Mouse (Mus musculus): ENCODE measurements at regions not wholly inside any gene's neighbourhood (a gene's known extent, or its start where the extent isn't known, plus 50 kb on each side); places are given as distances from the start of the nearest gene placed in this dataset.

DNA sequence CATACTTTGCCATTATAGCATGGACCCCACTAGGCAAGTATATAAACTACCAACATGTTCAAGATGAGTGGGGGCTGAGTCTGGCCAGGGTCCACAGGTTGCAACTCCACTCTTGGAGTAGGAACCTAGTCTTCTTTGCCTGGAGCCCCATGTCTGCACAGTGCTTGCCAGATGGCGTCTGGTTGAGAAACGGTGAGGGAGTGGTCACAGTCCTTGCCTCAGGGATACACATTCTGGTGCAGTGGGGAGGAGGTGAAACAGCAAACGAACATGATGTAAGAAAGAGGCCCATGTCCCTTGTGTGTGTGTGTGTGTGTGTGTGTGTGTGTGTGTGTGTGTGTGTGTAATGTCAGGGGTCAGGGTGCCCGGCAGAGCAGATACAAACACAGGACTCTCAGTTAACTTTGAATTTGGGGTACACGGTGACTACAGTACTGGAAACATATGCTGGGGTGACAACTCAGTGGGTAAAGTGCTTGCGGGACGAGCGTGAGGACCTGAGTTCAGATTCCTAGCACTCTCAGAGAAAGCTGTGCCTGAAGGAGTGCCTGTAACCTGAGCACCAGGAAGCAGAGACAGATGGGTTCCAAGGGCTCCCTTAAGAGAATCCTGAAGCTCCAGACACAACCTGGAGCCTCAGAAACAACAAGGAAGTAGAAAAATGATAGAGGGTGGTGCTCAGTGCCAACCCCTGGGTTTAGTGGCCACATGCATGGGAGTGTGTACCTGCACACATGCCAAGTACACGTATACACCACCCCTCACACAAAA lies 373.8 kb downstream of the Wdr11 start:
- 76% methylated on average over 9 of the region's 9 CpGs for WGBS

DNA sequence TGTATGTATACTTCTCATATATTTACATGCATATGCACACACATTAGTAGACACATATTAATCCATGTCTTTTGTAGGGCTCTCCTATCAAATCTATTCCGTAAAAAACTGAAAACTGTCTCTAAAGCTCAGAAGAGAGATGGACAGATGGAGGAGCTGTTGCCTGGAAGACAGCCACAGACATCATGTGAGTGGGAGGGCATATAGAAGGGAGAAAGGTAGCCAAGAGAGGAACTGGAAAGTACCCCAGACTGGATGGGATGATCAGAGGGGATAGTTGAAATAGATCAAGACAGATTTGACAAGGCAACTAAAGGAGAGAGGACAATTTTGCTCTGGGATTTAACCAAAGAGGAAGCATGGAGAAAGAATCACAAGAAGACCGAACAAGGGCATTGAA lies 375.1 kb downstream of the Wdr11 start:
- Histone ChIP-seq H3K9ac (replicated peaks; ENCODE audit: low read length) (no peak overlapping the region), H3K27me3 (ENCODE audit: insufficient read depth, low read length) (no peaks in the 10 kb centered on the region), H3K27ac (ENCODE audit: low read length) (no peak overlapping the region), H3K9me3 (ENCODE audit: low read length) (no peaks in the 10 kb centered on the region), H3K4me2 (replicated peaks; ENCODE audit: low read depth, low read length) (no peak overlapping the region), H3K4me1 (ENCODE audit: insufficient read depth, low read length) (peaks cover under 1% of the 10 kb centered on the region; the same call in 1 of the 2 replicates), H3K4me3 (ENCODE audit: low read length) (no peak overlapping the region), H3K36me3 (ENCODE audit: insufficient read depth, low read length) (no peaks in the 10 kb centered on the region)
- no peak for ATAC-seq (ENCODE audit: low FRiP score, low TSS enrichment)
- 90% methylated on average over 2 of the region's 2 CpGs for WGBS

More for the DNA sequence above, 373.8 kb downstream of the Wdr11 start:
- Histone ChIP-seq H3K4me3 (ENCODE audit: low read length) (no peak overlapping the region), H3K36me3 (ENCODE audit: insufficient read depth, low read length) (no peaks in the 10 kb centered on the region), H3K9me3 (ENCODE audit: low read length) (no peaks in the 10 kb centered on the region), H3K4me1 (ENCODE audit: insufficient read depth, low read length) (peaks cover 3% of the 10 kb centered on the region; the same call in 1 of the 2 replicates), H3K27me3 (ENCODE audit: insufficient read depth, low read length) (no peaks in the 10 kb centered on the region), H3K4me2 (replicated peaks; ENCODE audit: low read depth, low read length) (no peak overlapping the region), H3K27ac (ENCODE audit: low read length) (no peak overlapping the region), H3K9ac (replicated peaks; ENCODE audit: low read length) (no peak overlapping the region)
- no peak for ATAC-seq (ENCODE audit: low FRiP score, low TSS enrichment)

DNA sequence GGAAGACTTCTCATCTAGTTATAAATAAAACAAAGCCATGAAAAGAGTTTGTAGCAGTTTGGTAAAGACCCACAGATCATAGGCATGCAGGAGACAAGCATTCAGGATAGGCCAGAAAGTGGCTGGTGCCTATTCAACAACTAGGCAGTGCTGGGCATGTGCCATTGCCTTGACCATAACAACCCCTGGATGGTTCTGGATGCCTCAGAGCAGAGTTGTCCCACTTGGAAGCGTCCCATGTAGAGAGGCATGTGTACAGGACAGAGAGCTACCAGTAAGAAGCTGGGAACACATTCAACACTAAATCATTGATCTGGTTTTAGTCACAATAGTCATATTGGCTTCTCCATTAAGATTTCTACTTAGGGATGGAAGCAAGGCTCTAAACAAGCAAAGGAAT lies 378.5 kb downstream of the Wdr11 start:
- H3K27ac ChIP-seq (ENCODE audit: low read length) = no peak overlapping the region
- H3K9ac ChIP-seq (replicated peaks; ENCODE audit: low read length) = no peak overlapping the region
- no peak for ATAC-seq (ENCODE audit: low FRiP score, low TSS enrichment)
- H3K4me2 ChIP-seq (replicated peaks; ENCODE audit: low read depth, low read length) = no peak overlapping the region
- H3K4me1 ChIP-seq (ENCODE audit: insufficient read depth, low read length) = no peaks in the 10 kb centered on the region
- H3K36me3 ChIP-seq (ENCODE audit: insufficient read depth, low read length) = no peaks in the 10 kb centered on the region
- H3K4me3 ChIP-seq (ENCODE audit: low read length) = no peak overlapping the region
- H3K27me3 ChIP-seq (ENCODE audit: insufficient read depth, low read length) = no peaks in the 10 kb centered on the region
- WGBS = 88% methylated on average over 1 of the region's 1 CpGs
- H3K9me3 ChIP-seq (ENCODE audit: low read length) = no peaks in the 10 kb centered on the region

DNA sequence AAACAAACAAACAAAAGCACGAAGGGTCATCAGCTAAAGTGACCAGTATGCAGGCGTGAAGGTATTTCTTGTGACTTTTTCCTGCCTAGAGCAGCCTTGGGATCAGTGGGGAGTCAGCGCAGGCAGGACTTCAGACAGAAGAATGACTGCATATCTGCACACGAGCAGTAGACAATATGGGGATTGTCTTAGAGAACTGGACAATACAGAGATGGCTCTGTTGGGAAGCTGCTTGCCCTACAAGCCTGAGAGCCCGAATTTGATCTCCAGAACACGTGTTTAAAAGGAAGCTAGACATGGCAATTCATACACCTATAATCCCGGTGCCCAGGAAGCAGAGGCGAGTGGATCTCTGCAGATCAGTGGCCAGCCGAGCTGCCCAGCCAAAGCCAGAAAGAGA lies 382.5 kb downstream of the Wdr11 start:
- Histone ChIP-seq H3K9ac (replicated peaks; ENCODE audit: low read length) (no peak overlapping the region), H3K27ac (ENCODE audit: low read length) (no peak overlapping the region), H3K9me3 (ENCODE audit: low read length) (no peaks in the 10 kb centered on the region), H3K27me3 (ENCODE audit: insufficient read depth, low read length) (no peaks in the 10 kb centered on the region), H3K4me3 (ENCODE audit: low read length) (no peak overlapping the region), H3K4me1 (ENCODE audit: insufficient read depth, low read length) (no peaks in the 10 kb centered on the region), H3K36me3 (ENCODE audit: insufficient read depth, low read length) (no peaks in the 10 kb centered on the region), H3K4me2 (replicated peaks; ENCODE audit: low read depth, low read length) (no peak overlapping the region)
- 85% methylated on average over 9 of the region's 9 CpGs for WGBS
- no peak for ATAC-seq (ENCODE audit: low FRiP score, low TSS enrichment)

DNA sequence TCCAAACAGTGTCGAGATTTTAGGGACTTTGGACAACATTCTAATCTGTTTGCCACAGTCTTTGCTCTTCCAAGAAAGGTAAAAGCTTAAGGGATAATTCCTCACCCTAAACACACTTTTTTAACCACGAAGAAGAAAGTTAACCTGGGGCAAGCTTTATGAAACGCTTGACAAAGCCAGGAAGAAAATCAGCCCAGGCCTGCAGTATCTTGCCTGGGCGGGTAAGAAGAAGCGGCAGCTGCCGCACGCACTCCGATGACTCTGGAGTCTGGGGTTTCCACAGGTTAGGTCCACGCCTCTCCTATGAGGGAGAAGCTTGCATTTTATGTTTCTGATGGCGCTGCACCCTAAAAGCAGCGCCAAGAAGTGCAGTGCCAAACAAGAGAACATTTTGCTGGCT lies 383.2 kb downstream of the Wdr11 start:
- Histone ChIP-seq H3K9ac (replicated peaks; ENCODE audit: low read length) (no peak overlapping the region), H3K36me3 (ENCODE audit: insufficient read depth, low read length) (no peaks in the 10 kb centered on the region), H3K27ac (ENCODE audit: low read length) (no peak overlapping the region), H3K4me1 (ENCODE audit: insufficient read depth, low read length) (no peaks in the 10 kb centered on the region), H3K27me3 (ENCODE audit: insufficient read depth, low read length) (no peaks in the 10 kb centered on the region), H3K4me2 (replicated peaks; ENCODE audit: low read depth, low read length) (no peak overlapping the region), H3K9me3 (ENCODE audit: low read length) (no peaks in the 10 kb centered on the region), H3K4me3 (ENCODE audit: low read length) (no peak overlapping the region)
- ATAC-seq (ENCODE audit: low FRiP score, low TSS enrichment) = no peak
- 62% methylated on average over 11 of the region's 11 CpGs for WGBS

DNA sequence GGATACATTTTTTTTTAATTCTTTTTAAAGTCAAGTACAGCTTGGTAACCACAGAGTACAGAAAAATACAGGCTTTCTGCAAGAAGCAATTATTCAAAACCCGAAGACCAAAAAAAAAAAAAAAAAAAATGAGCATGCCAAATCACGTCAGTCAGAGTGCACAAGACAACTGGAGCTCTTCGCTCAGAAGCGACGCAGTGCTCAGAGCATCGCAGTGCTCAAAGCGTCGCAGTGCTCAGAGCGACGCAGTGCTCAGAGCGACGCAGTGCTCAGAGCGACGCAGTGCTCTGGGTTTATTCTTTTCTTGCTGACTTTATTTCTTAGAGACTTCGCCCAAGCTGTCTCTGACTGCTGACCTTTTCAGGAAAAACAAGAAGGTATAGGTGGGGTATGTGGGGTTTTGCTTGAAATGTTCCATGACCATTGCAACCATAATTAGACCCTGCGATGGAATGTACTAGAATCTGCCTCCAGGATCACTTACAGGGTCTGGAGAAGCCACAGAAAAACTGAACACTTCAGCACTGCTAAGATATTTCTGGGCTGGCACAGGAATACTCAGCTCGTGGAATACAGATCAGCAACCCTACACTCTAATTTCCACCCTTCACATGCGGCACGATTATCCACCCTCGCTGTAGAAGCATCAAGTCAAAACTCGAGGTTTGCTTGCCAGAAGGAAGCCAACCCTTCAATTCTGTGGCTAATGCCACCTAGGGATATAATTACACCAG lies 384.3 kb downstream of the Wdr11 start:
- Histone ChIP-seq H3K36me3 (ENCODE audit: insufficient read depth, low read length) (no peaks in the 10 kb centered on the region), H3K9me3 (ENCODE audit: low read length) (no peaks in the 10 kb centered on the region), H3K4me3 (ENCODE audit: low read length) (no peak overlapping the region), H3K27me3 (ENCODE audit: insufficient read depth, low read length) (no peaks in the 10 kb centered on the region), H3K9ac (replicated peaks; ENCODE audit: low read length) (no peak overlapping the region), H3K4me2 (replicated peaks; ENCODE audit: low read depth, low read length) (no peak overlapping the region), H3K4me1 (ENCODE audit: insufficient read depth, low read length) (no peaks in the 10 kb centered on the region), H3K27ac (ENCODE audit: low read length) (no peak overlapping the region)
- ATAC-seq (ENCODE audit: low FRiP score, low TSS enrichment) = no peak
- WGBS = 88% methylated on average over 21 of the region's 21 CpGs

DNA sequence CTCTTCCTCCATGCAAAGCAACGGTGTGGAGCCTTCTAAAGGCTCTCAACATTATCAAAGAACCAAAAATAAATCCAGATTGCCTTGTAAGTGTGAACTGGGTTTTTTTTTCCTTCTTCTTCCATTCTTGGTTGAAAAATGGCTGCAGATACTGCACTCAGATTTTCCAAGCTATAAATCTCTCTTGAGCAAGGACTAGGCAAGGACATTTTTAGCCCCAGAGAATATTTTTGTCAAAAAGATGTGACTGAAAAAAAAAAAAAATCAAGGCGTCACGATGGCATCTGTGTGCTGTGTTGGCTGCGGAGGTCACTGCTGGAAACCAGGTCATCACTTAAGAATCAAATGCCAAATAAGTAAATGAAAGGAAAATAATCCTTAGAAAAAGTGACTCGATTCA lies 386.9 kb downstream of the Wdr11 start:
- no peak for ATAC-seq (ENCODE audit: low FRiP score, low TSS enrichment)
- no peaks in the 10 kb centered on the region for H3K9me3 ChIP-seq (ENCODE audit: low read length)
- no peaks in the 10 kb centered on the region for H3K36me3 ChIP-seq (ENCODE audit: insufficient read depth, low read length)

DNA sequence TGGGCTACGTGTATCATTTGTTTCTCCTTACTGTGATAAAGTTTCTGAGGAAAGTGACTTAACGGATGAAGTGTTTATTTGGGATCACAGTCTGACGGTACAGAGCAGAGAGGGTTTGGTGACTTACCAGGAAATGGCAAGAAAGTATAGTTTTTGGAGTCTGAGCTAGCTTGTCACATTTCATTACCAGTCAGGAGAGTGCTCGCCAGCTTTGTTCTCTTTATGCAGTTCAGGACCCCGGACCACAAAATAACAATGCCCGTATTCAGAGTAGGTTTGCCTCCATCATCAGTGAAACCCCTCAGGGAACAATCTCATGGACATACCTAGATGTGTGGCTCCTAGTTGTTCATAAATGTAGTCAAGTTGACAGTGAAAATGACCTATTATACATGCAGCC lies 387.7 kb downstream of the Wdr11 start:
- no peak for ATAC-seq (ENCODE audit: low FRiP score, low TSS enrichment)
- H3K4me2 ChIP-seq (replicated peaks; ENCODE audit: low read depth, low read length) = no peak overlapping the region
- WGBS = 51% methylated on average over 6 of the region's 6 CpGs
- H3K27ac ChIP-seq (ENCODE audit: low read length) = no peak overlapping the region
- no peaks in the 10 kb centered on the region for H3K36me3 ChIP-seq (ENCODE audit: insufficient read depth, low read length)
- 0 out of 2 replicates have a peak, but pooled peaks cover 5% of the 10 kb centered on the region for H3K4me1 ChIP-seq (ENCODE audit: insufficient read depth, low read length)
- H3K9ac ChIP-seq (replicated peaks; ENCODE audit: low read length) = no peak overlapping the region
- H3K27me3 ChIP-seq (ENCODE audit: insufficient read depth, low read length) = no peaks in the 10 kb centered on the region
- H3K9me3 ChIP-seq (ENCODE audit: low read length) = no peaks in the 10 kb centered on the region
- H3K4me3 ChIP-seq (ENCODE audit: low read length) = no peak overlapping the region

More for the DNA sequence above, 386.9 kb downstream of the Wdr11 start:
- Histone ChIP-seq H3K4me3 (ENCODE audit: low read length) (no peak overlapping the region), H3K9ac (replicated peaks; ENCODE audit: low read length) (no peak overlapping the region), H3K4me1 (ENCODE audit: insufficient read depth, low read length) (0 out of 2 replicates have a peak, but pooled peaks cover 5% of the 10 kb centered on the region), H3K27ac (ENCODE audit: low read length) (no peak overlapping the region), H3K4me2 (replicated peaks; ENCODE audit: low read depth, low read length) (no peak overlapping the region), H3K27me3 (ENCODE audit: insufficient read depth, low read length) (no peaks in the 10 kb centered on the region)
- 68% methylated on average over 5 of the region's 5 CpGs for WGBS

DNA sequence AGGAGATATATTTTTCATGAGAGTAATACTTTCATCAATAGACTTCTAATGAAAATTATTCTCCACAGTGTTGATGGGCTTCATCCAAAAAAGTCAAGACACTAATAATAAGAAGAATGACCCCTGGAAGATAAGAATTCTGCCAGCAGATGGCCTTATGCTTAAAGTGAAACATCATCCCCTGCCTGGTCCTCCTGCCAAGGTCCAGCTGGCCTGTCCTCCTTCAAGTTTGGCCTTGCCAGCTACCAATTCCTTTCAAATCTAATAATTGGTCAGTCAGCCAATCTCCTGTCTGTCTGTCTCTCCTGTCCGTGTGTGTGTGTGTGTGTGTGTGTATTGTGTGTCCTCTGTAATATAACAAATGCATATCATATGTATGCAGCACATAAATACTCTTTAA lies 388.8 kb downstream of the Wdr11 start:
- WGBS = 79% methylated on average over 1 of the region's 1 CpGs
- H3K27me3 ChIP-seq (ENCODE audit: insufficient read depth, low read length) = no peaks in the 10 kb centered on the region
- ATAC-seq (ENCODE audit: low FRiP score, low TSS enrichment) = no peak
- H3K36me3 ChIP-seq (ENCODE audit: insufficient read depth, low read length) = no peaks in the 10 kb centered on the region
- H3K27ac ChIP-seq (ENCODE audit: low read length) = no peak overlapping the region
- H3K9me3 ChIP-seq (ENCODE audit: low read length) = no peaks in the 10 kb centered on the region
- 0 out of 2 replicates have a peak, but pooled peaks cover 5% of the 10 kb centered on the region for H3K4me1 ChIP-seq (ENCODE audit: insufficient read depth, low read length)
- H3K4me3 ChIP-seq (ENCODE audit: low read length) = no peak overlapping the region
- no peak overlapping the region for H3K4me2 ChIP-seq (replicated peaks; ENCODE audit: low read depth, low read length)
- no peak overlapping the region for H3K9ac ChIP-seq (replicated peaks; ENCODE audit: low read length)

DNA sequence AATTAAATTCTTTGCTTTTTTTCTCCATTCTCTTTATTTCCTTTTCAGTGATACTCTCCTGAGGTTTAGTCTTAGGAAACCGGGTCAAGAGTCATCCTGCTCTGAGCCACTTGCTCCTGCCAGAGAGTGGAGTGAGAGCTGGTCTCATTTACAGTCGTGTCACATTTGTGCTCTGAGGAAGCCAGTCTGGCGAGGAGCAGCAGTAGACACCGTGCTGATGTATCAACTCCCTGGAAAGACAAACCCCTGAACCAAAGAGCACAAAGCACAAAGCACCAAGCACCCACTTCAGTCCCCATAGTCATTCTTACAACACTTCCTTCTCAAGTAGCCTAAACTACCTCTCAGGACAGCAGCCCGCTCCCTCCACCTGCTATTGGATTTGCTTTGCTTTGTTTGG lies 390.7 kb downstream of the Wdr11 start:
- H3K4me2 ChIP-seq (replicated peaks; ENCODE audit: low read depth, low read length) = no peak overlapping the region
- H3K4me1 ChIP-seq (ENCODE audit: insufficient read depth, low read length) = peaks cover 10% of the 10 kb centered on the region; the same call in 1 of the 2 replicates
- no peaks in the 10 kb centered on the region for H3K27me3 ChIP-seq (ENCODE audit: insufficient read depth, low read length)
- H3K27ac ChIP-seq (ENCODE audit: low read length) = no peak overlapping the region
- H3K9ac ChIP-seq (replicated peaks; ENCODE audit: low read length) = no peak overlapping the region
- no peaks in the 10 kb centered on the region for H3K36me3 ChIP-seq (ENCODE audit: insufficient read depth, low read length)
- no peak overlapping the region for H3K4me3 ChIP-seq (ENCODE audit: low read length)
- ATAC-seq (ENCODE audit: low FRiP score, low TSS enrichment) = no peak
- WGBS = 45% methylated on average over 5 of the region's 5 CpGs
- no peaks in the 10 kb centered on the region for H3K9me3 ChIP-seq (ENCODE audit: low read length)

All from kidney, embryonic 16.5 days (tissue).